21 mouse cellular contexts compared by ENCODE assay signal in the genomic region with DNA sequence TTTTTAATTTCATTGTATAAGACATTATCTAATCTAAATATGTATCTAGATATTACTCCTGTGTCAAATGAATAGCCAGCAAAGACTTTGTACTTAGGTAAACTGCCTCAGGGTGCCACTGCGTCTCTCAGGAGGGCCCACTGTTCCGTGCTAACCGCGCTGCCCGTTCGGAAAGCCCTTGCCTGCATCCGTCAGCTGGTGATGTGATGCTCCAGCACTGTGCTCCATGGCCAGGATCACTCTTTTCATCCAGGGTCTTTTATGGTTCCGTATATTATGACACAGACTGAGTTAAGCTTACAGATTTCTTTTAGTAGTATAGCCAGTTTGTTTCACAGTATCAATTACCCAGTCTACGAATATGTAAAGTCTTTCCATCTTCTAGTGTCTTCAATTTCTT. TPM values are rescaled to one million over a fixed set of nuclear protein-coding genes. Genes with fewer than 3 reads are reported as not detected.
DNase-seq lines count a peak whose midpoint lies in the region; ATAC-seq and TF ChIP-seq lines count a peak whose summit lies in the region.
"Had no signal": no experiment of that assay in that cellular context is flagged by ENCODE, and none has a peak within 500 bp of the region (broad histone marks: within the 10 kb centered on the region; RNA-seq: fewer than 3 reads in every experiment).

No protein-coding gene starts in this region.

- no peak overlapping the region for H3K4me3 ChIP-seq in intestine, embryonic 14.5 days (ENCODE audit: low read depth, low read length)
- no peak overlapping the region for H3K4me3 ChIP-seq in intestine, embryonic 15.5 days (replicated peaks)
- H3K4me3 ChIP-seq in midbrain, embryonic 14.5 days (replicated peaks; ENCODE audit: low read depth, low read length): no peak overlapping the region
- no peak overlapping the region for H3K4me3 ChIP-seq in midbrain, postnatal 0 days (ENCODE audit: low read depth, low read length)
- H3K4me3 ChIP-seq: embryonic facial prominence, embryonic 10.5 days; embryonic facial prominence, embryonic 12.5 days; forebrain, embryonic 13.5 days; forebrain, embryonic 15.5 days had no signal

- peaks cover 27% of the 10 kb centered on the region for H3K36me3 ChIP-seq in intestine, embryonic 14.5 days (ENCODE audit: control insufficient read depth, insufficient read depth, low read length)
- no peaks in the 10 kb centered on the region for H3K36me3 ChIP-seq in intestine, embryonic 15.5 days
- H3K36me3 ChIP-seq in midbrain, embryonic 14.5 days (ENCODE audit: control insufficient read depth, insufficient read depth, low read length): no peaks in the 10 kb centered on the region
- peaks cover 8% of the 10 kb centered on the region; the same call in 1 of the 2 replicates for H3K36me3 ChIP-seq in midbrain, postnatal 0 days (ENCODE audit: insufficient read depth, low read length)
- H3K36me3 ChIP-seq: forebrain, embryonic 15.5 days had no signal

- no peak for ATAC-seq in intestine, embryonic 14.5 days (replicated peaks; ENCODE audit: low FRiP score, low TSS enrichment, low read depth)
- no peak for ATAC-seq in intestine, embryonic 15.5 days
- ATAC-seq in midbrain, embryonic 14.5 days (ENCODE audit: low FRiP score, low TSS enrichment): no peak
- ATAC-seq in midbrain, postnatal 0 days (ENCODE audit: low FRiP score): no peak
- ATAC-seq: activated CD4-positive, CD25-positive, alpha-beta regulatory T cell, adult 4 months; forebrain, embryonic 13.5 days; forebrain, embryonic 15.5 days; forebrain, postnatal 0 days; Patski had no signal

- no peaks in the 10 kb centered on the region for H3K9me3 ChIP-seq in intestine, embryonic 14.5 days (ENCODE audit: control insufficient read depth, low read length)
- no peaks in the 10 kb centered on the region for H3K9me3 ChIP-seq in intestine, embryonic 15.5 days
- no peaks in the 10 kb centered on the region for H3K9me3 ChIP-seq in midbrain, embryonic 14.5 days (ENCODE audit: control insufficient read depth, low read length)
- H3K9me3 ChIP-seq in midbrain, postnatal 0 days (ENCODE audit: low read length): no peaks in the 10 kb centered on the region
- H3K9me3 ChIP-seq: embryonic facial prominence, embryonic 10.5 days; embryonic facial prominence, embryonic 12.5 days; forebrain, embryonic 13.5 days; forebrain, embryonic 15.5 days; G1E had no signal

- H3K4me1 ChIP-seq in intestine, embryonic 14.5 days (replicated peaks; ENCODE audit: control insufficient read depth, insufficient read depth, low read length): peaks cover 15% of the 10 kb centered on the region; the same call in 1 of the 2 replicates
- H3K4me1 ChIP-seq in intestine, embryonic 15.5 days (replicated peaks): peaks cover 9% of the 10 kb centered on the region
- H3K4me1 ChIP-seq in midbrain, embryonic 14.5 days (ENCODE audit: control insufficient read depth, insufficient read depth, low read length): peaks cover 7% of the 10 kb centered on the region
- no peaks in the 10 kb centered on the region for H3K4me1 ChIP-seq in midbrain, postnatal 0 days (ENCODE audit: insufficient read depth, low read length)
- H3K4me1 ChIP-seq: embryonic facial prominence, embryonic 12.5 days had no signal

- H3K27me3 ChIP-seq in intestine, embryonic 14.5 days (replicated peaks; ENCODE audit: control insufficient read depth, insufficient read depth, low read length): no peaks in the 10 kb centered on the region
- no peaks in the 10 kb centered on the region for H3K27me3 ChIP-seq in intestine, embryonic 15.5 days (replicated peaks)
- no peaks in the 10 kb centered on the region for H3K27me3 ChIP-seq in midbrain, embryonic 14.5 days (ENCODE audit: control insufficient read depth, insufficient read depth, low read length)
- no peaks in the 10 kb centered on the region for H3K27me3 ChIP-seq in midbrain, postnatal 0 days (ENCODE audit: insufficient read depth, low read length)
- H3K27me3 ChIP-seq: embryonic facial prominence, embryonic 12.5 days; forebrain, embryonic 13.5 days; forebrain, embryonic 15.5 days; Patski had no signal

- no peak overlapping the region for H3K9ac ChIP-seq in intestine, embryonic 14.5 days (ENCODE audit: low read length)
- no peak overlapping the region for H3K9ac ChIP-seq in intestine, embryonic 15.5 days
- H3K9ac ChIP-seq in midbrain, embryonic 14.5 days (replicated peaks; ENCODE audit: low read length): no peak overlapping the region
- no peak overlapping the region for H3K9ac ChIP-seq in midbrain, postnatal 0 days (replicated peaks; ENCODE audit: low read length, poor library complexity, severe bottlenecking)
- H3K9ac ChIP-seq: embryonic facial prominence, embryonic 12.5 days; forebrain, embryonic 13.5 days; forebrain, embryonic 15.5 days; forebrain, postnatal 0 days had no signal

- no peak for TF ChIP-seq CTCF in midbrain, postnatal 0 days (IDR thresholded peaks at IDR 0.05)

- WGBS in intestine, embryonic 14.5 days: 85% methylated on average over 9 of the region's 9 CpGs
- 91% methylated on average over 9 of the region's 9 CpGs for WGBS in intestine, embryonic 15.5 days
- WGBS in midbrain, embryonic 14.5 days: 39% methylated on average over 9 of the region's 9 CpGs
- 53% methylated on average over 9 of the region's 9 CpGs for WGBS in midbrain, postnatal 0 days

- H3K4me2 ChIP-seq in intestine, embryonic 14.5 days (ENCODE audit: low read length): no peak overlapping the region
- no peak overlapping the region for H3K4me2 ChIP-seq in intestine, embryonic 15.5 days (replicated peaks)
- H3K4me2 ChIP-seq in midbrain, embryonic 14.5 days (ENCODE audit: low read length): no peak overlapping the region
- H3K4me2 ChIP-seq in midbrain, postnatal 0 days (ENCODE audit: low read depth, low read length, poor library complexity, severe bottlenecking): no peak overlapping the region
- H3K4me2 ChIP-seq: embryonic facial prominence, embryonic 12.5 days; forebrain, embryonic 13.5 days; forebrain, embryonic 15.5 days had no signal

- DNase-seq in intestine, embryonic 14.5 days (ENCODE audit: low spot score): peak; percentile 44
- DNase-seq in midbrain, embryonic 14.5 days: peak; percentile 31
- no peak for DNase-seq in midbrain, postnatal 0 days (ENCODE audit: low spot score)
- no peak for DNase-seq in layer of hippocampus, postnatal 36 days
- DNase-seq: adrenal gland, adult 8-10 months; adrenal gland, postnatal 14 days; adrenal gland, postnatal 36 days; cerebellum, adult 11-12 months; cerebellum, adult 2 months; cerebellum, adult 9-10 months; cerebellum, postnatal 10 days; cerebellum, postnatal 25 days; forebrain, postnatal 0 days had no signal

- no peak overlapping the region for H3K27ac ChIP-seq in intestine, embryonic 14.5 days (ENCODE audit: low read depth)
- H3K27ac ChIP-seq in intestine, embryonic 15.5 days: no peak overlapping the region
- no peak overlapping the region for H3K27ac ChIP-seq in midbrain, embryonic 14.5 days (replicated peaks; ENCODE audit: low read depth, low read length)
- no peak overlapping the region for H3K27ac ChIP-seq in midbrain, postnatal 0 days (ENCODE audit: low read depth, low read length)
- H3K27ac ChIP-seq: embryonic facial prominence, embryonic 10.5 days; embryonic facial prominence, embryonic 12.5 days; forebrain, embryonic 13.5 days; forebrain, embryonic 15.5 days had no signal

RNA-seq across cellular contexts. Expression of gene Malsu1, which starts 58.3 kb away (rescaled TPM):
- polyA plus RNA-seq in intestine, embryonic 14.5 days (2014; fragmentation: Nextera tagmentation; extraction: Ambion mirVana): 74.9 and 82.9 TPM in 2 replicates
- polyA plus RNA-seq in intestine, embryonic 15.5 days (2015; fragmentation: Nextera tagmentation; extraction: Ambion mirVana): 66.9 and 78.7 TPM in 2 replicates
- polyA plus RNA-seq in midbrain, embryonic 14.5 days (2014; fragmentation: Nextera tagmentation; extraction: Ambion mirVana): 62.7 and 78.8 TPM in 2 replicates
- total RNA-seq in midbrain, postnatal 0 days (2014; rRNA removed): 32.0 and 47.7 TPM in 2 replicates
- polyA plus RNA-seq in midbrain, postnatal 0 days (2015; fragmentation: Nextera tagmentation; extraction: Ambion mirVana): 90.6 and 92.3 TPM in 2 replicates
- 10 to 100 TPM; 33.1 to 35.8 TPM for total RNA-seq in layer of hippocampus, postnatal 36 days (2021)

Comparison
In these comparisons a context has a peak if more than half of its experiments do, and no peak if none do; other contexts are left out.
1. DNase-seq: peak in intestine, embryonic 14.5 days (single experiment) and midbrain, embryonic 14.5 days (single experiment); none in midbrain, postnatal 0 days (single experiment) and layer of hippocampus, postnatal 36 days (0 of 2).